Mouse (Mus musculus) fat pad, adult 2 months (tissue): ENCODE data around the gene Inpp4b.

Experiments used
- DNase-seq: peaks from one replicate; pipeline ENCODE4 v3.0.0-alpha.2; 2011; ENCODE audit warnings: low read depth, low spot score; ENCODE audit errors: extremely low read depth

Inpp4b gene

GRCm38 (mm10) chr8:81826406-81826805 lies 484.1 kb downstream of the Inpp4b start:
- DNase-seq: no peak

- DNase-seq: no peak
These were observed 485.1 kb downstream of the Inpp4b start for GRCm38 (mm10) chr8:81827306-81827913.

GRCm38 (mm10) chr8:81831430-81831829 lies 489.1 kb downstream of the Inpp4b start:
- DNase-seq: no peak

GRCm38 (mm10) chr8:81833852-81834251 lies 491.5 kb downstream of the Inpp4b start:
- no peak for DNase-seq

- DNase-seq: no peak
These were observed 498.2 kb downstream of the Inpp4b start for GRCm38 (mm10) chr8:81840512-81840911.

- DNase-seq: no peak
These were observed 502.0 kb downstream of the Inpp4b start for GRCm38 (mm10) chr8:81844104-81844982.

- no peak for DNase-seq
These were observed 505.6 kb downstream of the Inpp4b start for GRCm38 (mm10) chr8:81847929-81848328.

- DNase-seq: no peak
These were observed 507.6 kb downstream of the Inpp4b start for GRCm38 (mm10) chr8:81849976-81850375.

GRCm38 (mm10) chr8:81853184-81853583 lies 510.8 kb downstream of the Inpp4b start:
- no peak for DNase-seq

- DNase-seq: no peak
These were observed 512.2 kb downstream of the Inpp4b start for GRCm38 (mm10) chr8:81854543-81854942.

- DNase-seq: no peak
These were observed 512.7 kb downstream of the Inpp4b start for GRCm38 (mm10) chr8:81855009-81855408.

- DNase-seq: no peak
These were observed 513.8 kb downstream of the Inpp4b start for GRCm38 (mm10) chr8:81856120-81856519.

GRCm38 (mm10) chr8:81856608-81857007 lies 514.3 kb downstream of the Inpp4b start:
- no peak for DNase-seq

GRCm38 (mm10) chr8:81858393-81858792 lies 516.0 kb downstream of the Inpp4b start:
- DNase-seq: no peak

- no peak for DNase-seq
These were observed 517.4 kb downstream of the Inpp4b start for GRCm38 (mm10) chr8:81859805-81860204.

GRCm38 (mm10) chr8:81861311-81861710 lies 519.0 kb downstream of the Inpp4b start:
- no peak for DNase-seq

- no peak for DNase-seq
These were observed 520.4 kb downstream of the Inpp4b start for GRCm38 (mm10) chr8:81862738-81863137.

- no peak for DNase-seq
These were observed 522.0 kb downstream of the Inpp4b start for GRCm38 (mm10) chr8:81864318-81864717.

- DNase-seq: no peak
These were observed 523.3 kb downstream of the Inpp4b start for GRCm38 (mm10) chr8:81865664-81866063.

GRCm38 (mm10) chr8:81867020-81867419 lies 524.7 kb downstream of the Inpp4b start:
- DNase-seq: no peak

GRCm38 (mm10) chr8:81870466-81870865 lies 528.1 kb downstream of the Inpp4b start:
- no peak for DNase-seq

- DNase-seq: no peak
These were observed 537.7 kb downstream of the Inpp4b start for GRCm38 (mm10) chr8:81880071-81880470.
